Mouse (Mus musculus) limb, embryonic 11.5 days (tissue): ENCODE data around the gene Abca13. TPM values are rescaled to one million over a fixed set of nuclear protein-coding genes. Genes with fewer than 3 reads are reported as not detected.

Experiments used
- ATAC-seq: fragments of 200-750 bp; cut with Nextera tagmentation; 2 replicates; pipeline ENCODE4 v1.8.0; 2017; ENCODE audit warnings: low read depth; ENCODE audit not compliant: insufficient number of reproducible peaks, low FRiP score, low TSS enrichment
- DNase-seq: peaks from one replicate; pipeline ENCODE4 v3.0.0-alpha.2; 2015; ENCODE audit warnings: low spot score
- H3K27ac ChIP-seq: fragments of 300-500 bp; sonication (generic); replicated peaks from 2 replicates; pipeline ENCODE4 v1.5.1; 2014; ENCODE audit warnings: low read depth, mild to moderate bottlenecking, low read length
- H3K27me3 ChIP-seq: fragments of 300-500 bp; sonication (generic); 2 replicates; pipeline ENCODE4 v1.6.1; 2014; ENCODE audit warnings: mild to moderate bottlenecking, low read length, mixed read lengths; ENCODE audit not compliant: control insufficient read depth, insufficient read depth
- H3K36me3 ChIP-seq: fragments of 300-500 bp; sonication (generic); 2 replicates; pipeline ENCODE4 v1.6.1; 2014; ENCODE audit warnings: mild to moderate bottlenecking, low read length, moderate library complexity, mixed read lengths; ENCODE audit not compliant: control insufficient read depth, insufficient read depth
- H3K4me1 ChIP-seq: fragments of 300-500 bp; sonication (generic); 2 replicates; pipeline ENCODE4 v1.6.1; 2014; ENCODE audit warnings: low read length, mixed read lengths; ENCODE audit not compliant: control insufficient read depth, insufficient read depth
- H3K4me2 ChIP-seq: fragments of 300-500 bp; sonication (generic); 2 replicates; pipeline ENCODE4 v1.6.1; 2014; ENCODE audit warnings: low read depth, mild to moderate bottlenecking, moderate library complexity; ENCODE audit not compliant: severe bottlenecking
- H3K4me3 ChIP-seq: fragments of 300-500 bp; sonication (generic); 2 replicates; pipeline ENCODE4 v1.5.1; 2014; ENCODE audit warnings: low read depth, low read length
- H3K9ac ChIP-seq: fragments of 300-500 bp; sonication (generic); 2 replicates; pipeline ENCODE4 v1.6.1; 2014; ENCODE audit warnings: mild to moderate bottlenecking, low read length
- H3K9me3 ChIP-seq: fragments of 300-500 bp; sonication (generic); 2 replicates; pipeline ENCODE4 v1.6.1; 2016; ENCODE audit warnings: low read length; ENCODE audit not compliant: control insufficient read depth
- WGBS: fragments of 180-500 bp; shearing (Covaris S2); extraction: QIAGEN DNeasy Blood & Tissue Kit; methylation state at CpG from one replicate; pipeline ENCODE4 v1.1.7; 2014; 5-methylcytosine and 5-hydroxymethylcytosine counted together
- polyA plus RNA-seq: library from polyadenylated mRNA; unstranded; fragments of >200 nt; fragmentation: Nextera tagmentation; extraction: Ambion mirVana; gene quantifications from 2 replicates; pipeline ENCODE4 v1.2.1, GENCODE M21; 2014

The Abca13 gene
- polyA plus RNA-seq, 1 experiment from 2014 or later: not detected

DNA sequence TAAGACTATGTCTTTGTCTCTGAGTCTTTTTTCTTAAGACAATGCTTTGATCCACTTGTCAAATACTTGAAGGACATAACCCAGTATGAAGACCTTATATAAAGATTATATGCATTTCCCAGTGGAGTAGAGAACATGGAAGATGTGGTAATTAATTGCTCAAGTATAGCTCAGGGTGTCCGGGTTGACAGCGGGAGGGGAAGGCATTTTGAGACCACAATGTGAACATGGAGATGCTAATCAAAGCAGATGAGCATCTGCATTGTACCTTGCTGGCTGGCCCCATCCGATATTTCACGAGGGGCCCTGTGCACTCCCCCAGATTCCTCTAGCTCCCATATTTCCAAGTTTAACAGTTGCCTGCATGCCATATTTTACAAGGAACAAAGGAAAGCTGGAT is 383.2 kb downstream of the Abca13 start:
- H3K9ac ChIP-seq: no peak overlapping the region
- H3K4me1 ChIP-seq: no peaks in the 10 kb centered on the region
- H3K27ac ChIP-seq: no peak overlapping the region
- 87% methylated on average over 4 of the region's 4 CpGs for whole genome bisulfite sequencing
- DNase-seq (no peak), ATAC-seq (no peak)
- H3K9me3 ChIP-seq: no peaks in the 10 kb centered on the region
- H3K36me3 ChIP-seq: no peaks in the 10 kb centered on the region
- H3K4me3 ChIP-seq: no peak overlapping the region
- no peaks in the 10 kb centered on the region for H3K27me3 ChIP-seq
- no peak overlapping the region for H3K4me2 ChIP-seq

DNA sequence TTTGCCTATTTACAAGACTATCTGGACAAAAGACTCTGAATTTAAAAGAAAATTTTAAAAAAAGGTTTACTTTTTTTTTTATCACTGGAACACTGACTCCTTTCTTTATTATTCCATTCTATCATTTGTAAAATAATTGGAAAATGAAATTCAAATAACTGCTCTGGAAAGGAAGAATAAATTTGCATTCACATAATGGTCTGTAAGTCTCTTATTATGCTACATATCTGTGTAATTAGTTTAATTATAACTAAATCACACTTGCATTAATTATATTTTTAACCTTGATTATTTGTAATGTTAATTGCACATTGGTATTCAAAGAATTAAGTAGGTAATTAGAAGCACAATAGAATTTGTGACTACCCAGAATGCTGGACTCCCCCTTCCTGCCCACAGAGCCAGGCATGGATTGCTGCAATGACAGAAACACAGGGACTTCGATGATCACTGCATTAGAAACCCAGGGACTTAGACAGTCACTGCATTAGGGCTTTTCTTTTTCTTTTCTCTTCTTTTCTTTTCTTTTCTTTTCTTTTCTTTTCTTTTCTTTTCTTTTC is 400.1 kb downstream of the Abca13 start:
- H3K27me3 ChIP-seq: no peaks in the 10 kb centered on the region
- no peaks in the 10 kb centered on the region for H3K4me1 ChIP-seq
- no peak overlapping the region for H3K4me2 ChIP-seq
- ATAC-seq (no peak), DNase-seq (no peak)
- H3K9ac ChIP-seq: no peak overlapping the region
- H3K27ac ChIP-seq: no peak overlapping the region
- WGBS: 79% methylated on average over 1 of the region's 1 CpGs
- no peak overlapping the region for H3K4me3 ChIP-seq
- H3K36me3 ChIP-seq: no peaks in the 10 kb centered on the region
- no peaks in the 10 kb centered on the region for H3K9me3 ChIP-seq

DNA sequence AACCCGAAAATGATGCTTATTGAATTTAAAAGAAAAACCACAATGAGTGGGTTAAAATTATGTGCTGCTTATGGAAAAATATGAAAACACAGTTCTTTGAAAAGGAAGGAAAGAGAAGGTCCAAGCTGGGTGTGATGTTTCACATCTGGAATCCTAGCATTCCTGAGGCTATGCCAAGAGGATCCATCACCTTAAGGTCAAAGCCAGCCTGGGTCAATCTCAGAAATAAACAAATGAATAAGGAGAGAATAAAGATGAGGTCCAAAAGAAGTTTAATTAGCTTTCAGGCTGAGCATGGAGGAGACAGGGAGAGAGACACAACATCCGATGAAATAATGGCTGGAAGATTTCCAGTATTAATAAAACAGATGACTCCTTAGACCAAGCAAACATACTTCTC is 405.6 kb downstream of the Abca13 start:
- WGBS: 83% methylated on average over 2 of the region's 2 CpGs
- H3K9me3 ChIP-seq: no peaks in the 10 kb centered on the region
- no peak overlapping the region for H3K27ac ChIP-seq
- H3K9ac ChIP-seq: no peak overlapping the region
- ATAC-seq (no peak), DNase-seq (no peak)
- no peak overlapping the region for H3K4me2 ChIP-seq
- H3K4me1 ChIP-seq: no peaks in the 10 kb centered on the region
- no peaks in the 10 kb centered on the region for H3K27me3 ChIP-seq
- no peaks in the 10 kb centered on the region for H3K36me3 ChIP-seq
- H3K4me3 ChIP-seq: no peak overlapping the region

DNA sequence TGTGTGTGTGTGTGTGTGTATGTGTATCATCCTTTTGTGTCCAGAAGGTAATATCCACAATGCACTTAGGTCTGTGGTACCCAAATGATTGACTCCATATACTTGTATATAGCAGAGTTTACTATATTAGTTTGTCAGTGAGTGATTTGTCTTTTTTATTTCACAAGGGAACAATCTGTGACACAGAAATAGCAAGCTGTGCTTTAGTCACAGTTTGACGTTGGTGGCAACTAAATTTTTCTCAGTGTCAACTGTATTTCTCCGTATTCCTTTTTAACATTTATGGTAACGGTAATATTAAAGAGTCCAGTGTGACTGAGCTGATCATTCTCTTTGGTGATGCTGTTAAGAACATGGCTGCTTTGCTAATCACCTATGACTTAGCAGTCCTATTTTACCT is 409.4 kb downstream of the Abca13 start:
- H3K4me2 ChIP-seq: no peak overlapping the region
- H3K9me3 ChIP-seq: no peaks in the 10 kb centered on the region
- no peaks in the 10 kb centered on the region for H3K4me1 ChIP-seq
- H3K36me3 ChIP-seq: no peaks in the 10 kb centered on the region
- no peak overlapping the region for H3K9ac ChIP-seq
- WGBS: 89% methylated on average over 3 of the region's 3 CpGs
- ATAC-seq (no peak), DNase-seq (no peak)
- H3K27me3 ChIP-seq: no peaks in the 10 kb centered on the region
- H3K4me3 ChIP-seq: no peak overlapping the region
- no peak overlapping the region for H3K27ac ChIP-seq

DNA sequence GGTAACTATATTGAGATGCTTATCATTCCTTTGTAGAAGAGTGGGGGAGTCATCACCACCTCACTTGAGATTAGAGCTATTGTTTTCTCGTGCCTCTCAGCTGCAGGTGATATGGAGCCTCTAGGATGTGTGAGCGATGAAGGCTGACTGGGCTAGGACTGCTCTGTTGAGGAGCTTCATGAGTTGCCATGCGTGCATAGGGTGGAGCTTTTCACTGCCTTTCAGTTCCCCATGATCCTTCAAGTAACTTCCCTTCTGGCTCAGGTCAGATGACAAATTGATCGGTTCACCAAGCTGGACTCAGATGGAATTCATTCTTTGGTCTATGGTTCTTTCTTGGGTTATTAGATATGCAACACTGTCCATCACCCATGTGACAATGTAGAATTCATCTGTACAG is 410.4 kb downstream of the Abca13 start:
- no peak for DNase-seq
- H3K4me3 ChIP-seq: no peak overlapping the region
- 84% methylated on average over 4 of the region's 4 CpGs for WGBS
- no peaks in the 10 kb centered on the region for H3K4me1 ChIP-seq
- no peaks in the 10 kb centered on the region for H3K27me3 ChIP-seq
- no peaks in the 10 kb centered on the region for H3K9me3 ChIP-seq
- no peak overlapping the region for H3K4me2 ChIP-seq
- ATAC-seq: no peak
- no peak overlapping the region for H3K9ac ChIP-seq
- no peaks in the 10 kb centered on the region for H3K36me3 ChIP-seq
- H3K27ac ChIP-seq: no peak overlapping the region

DNA sequence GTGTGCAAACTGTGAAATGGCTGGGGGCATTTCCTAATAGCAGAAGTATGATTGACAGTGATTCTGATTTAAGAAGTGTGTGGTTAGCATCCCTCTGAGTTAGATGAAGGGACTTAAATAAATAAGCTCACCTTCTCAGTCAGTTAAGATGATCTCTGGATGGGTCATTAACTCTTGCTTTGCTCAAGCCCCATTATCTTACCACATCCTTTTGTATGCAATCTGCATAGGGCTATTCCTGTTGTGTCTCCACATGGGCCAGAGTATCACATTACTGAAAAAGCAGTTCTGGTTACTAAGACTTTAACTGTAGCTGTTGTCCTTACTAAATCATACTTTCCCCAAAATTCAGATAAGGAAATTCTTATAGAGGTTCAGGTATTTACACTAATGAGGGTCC is 416.5 kb downstream of the Abca13 start:
- ATAC-seq (no peak), DNase-seq (no peak)
- Histone ChIP-seq H3K27ac (no peak overlapping the region), H3K4me1 (no peaks in the 10 kb centered on the region), H3K9ac (no peak overlapping the region), H3K27me3 (no peaks in the 10 kb centered on the region), H3K4me2 (no peak overlapping the region), H3K9me3 (no peaks in the 10 kb centered on the region), H3K36me3 (no peaks in the 10 kb centered on the region), H3K4me3 (no peak overlapping the region)

DNA sequence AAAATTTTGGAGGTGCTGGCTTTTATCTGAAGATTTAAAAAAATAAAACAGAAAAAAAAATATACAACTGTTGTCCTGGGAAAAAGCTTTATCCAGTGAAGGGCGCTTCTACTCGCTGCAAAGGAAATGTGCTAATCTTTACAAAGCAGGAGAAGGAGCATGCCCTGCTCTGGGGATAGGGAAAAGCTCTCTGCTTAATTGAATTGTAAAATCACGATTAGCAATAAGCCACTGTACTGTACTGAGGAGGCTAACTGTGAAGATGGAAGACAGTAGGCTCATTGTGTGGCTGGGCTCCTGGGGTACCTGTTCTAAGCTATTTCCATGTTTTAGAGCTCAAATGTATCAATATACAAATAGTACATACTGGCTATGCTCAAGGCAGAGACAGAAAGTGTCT is 417.3 kb downstream of the Abca13 start:
- no peaks in the 10 kb centered on the region for H3K4me1 ChIP-seq
- WGBS: 80% methylated on average over 3 of the region's 3 CpGs
- ATAC-seq: no peak

DNA sequence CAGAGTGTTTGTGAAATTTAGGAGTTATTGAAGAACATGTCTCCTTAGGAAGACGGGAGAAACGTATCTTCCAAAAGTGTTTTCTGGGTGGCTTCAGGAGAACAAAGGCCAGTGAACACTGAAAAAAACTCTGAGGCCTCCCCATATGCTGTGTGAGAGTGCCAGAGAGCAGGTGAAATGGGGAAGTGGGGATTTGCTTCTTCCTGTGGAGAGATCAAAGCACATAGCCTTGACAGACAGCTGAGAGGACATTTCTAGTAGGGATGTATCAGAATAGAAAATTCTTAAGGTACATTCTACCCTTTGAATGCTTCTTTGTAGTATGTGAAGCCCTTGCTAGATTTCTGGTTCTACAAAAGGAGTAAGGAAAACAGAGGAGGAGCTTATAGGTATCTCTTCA is 424.4 kb downstream of the Abca13 start:
- DNase-seq (no peak), ATAC-seq (no peak)
- Histone ChIP-seq H3K9ac (no peak overlapping the region), H3K4me2 (no peak overlapping the region), H3K9me3 (no peaks in the 10 kb centered on the region), H3K27ac (no peak overlapping the region), H3K4me1 (no peaks in the 10 kb centered on the region), H3K27me3 (no peaks in the 10 kb centered on the region), H3K36me3 (no peaks in the 10 kb centered on the region), H3K4me3 (no peak overlapping the region)
- 85% methylated on average over 2 of the region's 2 CpGs for WGBS

More for the DNA sequence above, 417.3 kb downstream of the Abca13 start:
- H3K27ac ChIP-seq: no peak overlapping the region
- no peak for DNase-seq
- H3K27me3 ChIP-seq: no peaks in the 10 kb centered on the region
- no peak overlapping the region for H3K4me3 ChIP-seq
- no peak overlapping the region for H3K9ac ChIP-seq
- no peaks in the 10 kb centered on the region for H3K9me3 ChIP-seq
- no peaks in the 10 kb centered on the region for H3K36me3 ChIP-seq
- no peak overlapping the region for H3K4me2 ChIP-seq

DNA sequence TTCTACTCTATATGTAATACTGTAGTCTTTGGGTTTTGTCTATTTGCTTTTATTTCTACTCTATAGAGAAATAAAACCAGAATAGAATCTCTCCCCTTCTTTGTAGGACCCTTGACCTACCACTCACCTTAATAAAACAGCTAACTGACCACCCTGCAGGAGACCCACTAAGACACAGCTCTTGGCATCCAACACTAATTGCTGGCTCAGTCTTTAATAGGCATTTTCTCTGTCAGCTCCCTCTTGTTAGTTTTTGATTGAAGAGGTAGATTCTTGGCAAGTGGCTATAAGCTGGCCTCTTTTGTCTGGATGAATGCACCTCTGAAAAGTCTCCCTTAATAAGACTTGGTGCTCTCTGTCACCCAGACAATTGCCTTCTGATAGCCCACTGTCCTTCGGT is 424.9 kb downstream of the Abca13 start:
- Histone ChIP-seq H3K27me3 (no peaks in the 10 kb centered on the region), H3K9ac (no peak overlapping the region), H3K4me1 (no peaks in the 10 kb centered on the region), H3K4me3 (no peak overlapping the region), H3K9me3 (no peaks in the 10 kb centered on the region), H3K4me2 (no peak overlapping the region), H3K27ac (no peak overlapping the region), H3K36me3 (no peaks in the 10 kb centered on the region)
- ATAC-seq: no peak
- no peak for DNase-seq
- 89% methylated on average over 1 of the region's 1 CpGs for WGBS
